Mouse (Mus musculus): ENCODE results near the gene Tbc1d10b.

Tbc1d10b gene

DNA sequence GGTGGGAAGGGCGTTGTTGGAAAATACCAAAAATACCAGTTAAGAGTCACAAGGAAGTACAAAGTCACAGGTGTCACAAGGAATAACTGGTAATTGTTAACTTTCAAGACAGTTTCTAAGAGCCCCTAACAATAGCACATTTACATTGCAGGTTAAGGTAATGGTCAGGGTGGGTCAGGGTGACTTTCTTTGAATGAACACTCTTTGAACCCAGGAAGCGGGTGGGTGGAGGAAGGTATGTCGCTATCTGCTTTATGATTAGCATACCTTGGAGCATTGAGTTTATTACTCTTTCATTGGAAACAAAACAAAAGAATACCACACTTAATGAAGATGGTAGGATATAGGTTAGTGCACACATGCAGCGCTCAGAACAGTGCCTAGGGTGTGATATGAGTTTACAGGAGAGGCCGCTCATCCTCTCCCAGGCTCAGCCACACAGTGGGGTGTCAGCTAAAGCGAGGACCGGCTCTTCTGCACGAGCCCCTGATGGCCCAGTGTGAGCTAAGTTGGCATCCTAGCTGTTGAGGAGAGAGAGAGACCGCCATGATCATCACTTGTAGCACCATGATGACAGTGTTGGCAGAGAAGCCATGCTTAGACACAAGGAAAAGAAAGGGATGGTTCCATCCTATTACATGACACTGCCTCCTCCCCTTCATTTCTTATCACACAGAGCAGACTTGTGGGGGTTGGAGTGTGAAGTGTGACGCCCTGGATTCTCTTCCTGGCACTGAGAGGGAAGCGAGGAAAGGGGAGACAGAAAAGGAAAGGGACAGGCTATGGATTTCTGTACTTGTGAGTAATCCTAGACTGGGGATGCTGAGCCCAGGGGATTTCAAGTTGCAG lies 17.1 kb upstream of the Tbc1d10b start:
- no peak for DNase-seq (ENCODE audit: low spot score in 2 of 2)

DNA sequence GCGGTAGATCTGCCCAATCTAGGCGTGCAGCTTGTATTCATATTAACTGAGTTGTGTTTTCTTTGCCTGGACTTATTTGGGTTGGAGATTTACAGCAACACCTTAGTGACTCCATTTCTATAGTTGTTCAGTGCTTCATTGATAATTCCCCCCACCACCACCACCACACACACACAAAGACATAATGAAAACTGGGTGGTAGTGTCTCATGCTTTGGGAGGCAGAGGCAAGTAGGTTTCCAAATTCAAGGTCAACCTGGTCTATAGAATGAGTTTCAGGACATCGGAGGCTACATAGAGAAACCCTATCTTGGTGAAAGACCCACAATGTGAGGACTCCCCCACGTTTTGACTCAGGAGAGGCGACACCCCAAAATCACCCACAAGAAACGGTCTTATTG lies 16.3 kb upstream of the Tbc1d10b start:
- no peak for DNase-seq (ENCODE audit: low spot score in 2 of 2)

DNA sequence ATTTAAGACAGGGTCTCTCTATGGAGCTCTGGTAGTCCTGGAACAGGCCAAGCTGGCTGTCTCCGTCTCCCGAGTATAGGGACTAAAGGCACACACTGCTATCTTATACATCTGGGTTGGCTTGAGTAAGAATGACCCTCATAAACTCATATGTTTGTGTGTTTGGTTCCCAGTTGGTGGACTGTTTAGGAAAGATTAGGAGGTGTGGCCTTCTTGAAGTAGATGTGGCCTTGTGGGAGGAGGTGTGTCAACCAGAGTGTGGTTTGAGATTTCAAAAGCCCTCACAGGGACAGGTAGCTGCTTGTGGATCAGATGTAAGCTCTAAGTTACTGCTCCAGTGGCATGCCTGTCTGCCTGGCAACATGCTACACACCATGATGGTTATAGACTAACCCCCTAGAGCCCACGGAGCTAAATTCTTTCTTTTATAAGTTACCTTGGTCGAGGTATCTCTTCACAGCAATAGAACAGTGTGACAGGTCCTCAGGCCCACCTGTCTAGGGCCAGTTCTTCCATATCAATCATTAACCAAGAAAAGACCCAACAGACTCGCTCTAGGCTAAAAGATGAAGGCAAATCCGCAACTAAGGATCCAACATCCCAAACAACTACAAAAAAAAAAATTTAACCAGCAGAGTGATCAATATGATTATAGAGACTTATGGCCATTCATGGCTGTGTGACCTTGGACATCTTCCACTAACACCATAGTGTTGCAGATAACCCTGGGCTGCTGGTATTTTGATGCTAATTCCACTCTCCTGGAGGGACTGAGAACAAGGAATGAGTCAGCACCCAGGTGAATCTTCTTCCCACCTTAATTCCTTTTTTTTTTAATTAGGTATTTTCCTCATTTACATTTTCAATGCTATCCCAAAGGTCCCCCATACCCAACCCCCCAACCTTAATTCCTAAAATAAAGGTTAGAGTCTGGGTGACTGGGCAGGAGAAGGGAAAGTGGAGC lies 15.5 kb upstream of the Tbc1d10b start:
- no peak for DNase-seq (ENCODE audit: low spot score in 2 of 2)

DNA sequence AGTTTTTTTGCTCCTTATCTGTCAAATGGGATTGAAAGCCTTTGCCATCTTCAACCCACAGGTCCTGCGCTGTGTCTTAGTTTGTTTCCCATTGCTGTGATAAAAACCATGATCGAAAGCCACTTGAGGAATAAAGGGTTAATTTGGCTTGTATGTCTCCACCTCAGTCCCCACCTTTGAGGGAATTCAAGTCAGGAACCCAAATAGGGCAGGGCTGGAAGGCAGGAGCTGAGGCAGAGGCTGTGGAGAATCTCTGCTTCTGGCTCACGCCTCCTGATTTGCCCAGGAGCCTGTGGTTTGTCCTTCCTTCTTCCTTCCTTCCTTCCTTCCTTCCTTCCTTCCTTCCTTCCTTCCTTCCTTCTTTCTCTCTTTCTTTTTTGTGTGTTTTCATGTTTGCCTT lies 14.8 kb upstream of the Tbc1d10b start:
- DNase-seq (ENCODE audit: low spot score in 2 of 2), result no peak

DNA sequence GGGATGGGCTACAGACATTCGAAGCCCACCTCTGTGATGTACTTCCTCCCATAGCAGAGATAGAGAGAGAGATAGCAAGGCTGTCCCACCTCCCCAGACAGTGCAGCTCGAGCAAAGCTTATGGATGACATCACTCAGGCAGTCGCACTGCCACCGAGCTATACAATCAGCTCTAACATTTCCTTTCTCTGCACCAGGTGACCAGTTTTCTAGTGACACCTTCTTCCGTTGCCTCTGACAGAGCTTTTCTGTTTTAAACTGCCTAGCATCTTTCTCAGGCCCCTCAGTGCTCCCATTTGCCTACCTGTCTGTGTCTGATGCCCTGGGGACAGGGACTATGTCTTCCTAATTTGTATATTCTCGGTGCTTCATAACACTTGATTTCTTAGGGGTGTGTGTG lies 12.2 kb upstream of the Tbc1d10b start:
- DNase-seq (ENCODE audit: low spot score in 2 of 2), result no peak

DNA sequence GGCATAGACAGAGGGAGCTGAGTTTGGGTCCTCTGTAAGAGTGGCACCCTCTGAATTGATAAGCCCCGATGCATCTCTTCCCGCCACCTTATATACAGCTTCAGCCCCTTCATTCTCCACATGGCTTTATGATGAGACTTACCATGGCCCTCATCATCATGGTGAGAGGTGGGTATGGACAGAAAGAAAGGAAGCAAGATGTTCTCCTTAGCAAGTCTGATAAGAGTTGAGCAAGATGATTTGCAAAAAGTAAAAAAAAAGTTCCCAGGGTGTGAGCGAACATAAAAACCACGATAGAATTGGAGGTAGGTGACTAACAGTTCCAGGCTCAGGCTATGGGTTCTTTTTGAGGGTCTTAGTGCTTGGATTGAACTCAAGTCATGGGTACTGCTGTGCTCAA lies 10.4 kb upstream of the Tbc1d10b start:
- DNase-seq (ENCODE audit: low spot score in 2 of 2), result no peak

DNA sequence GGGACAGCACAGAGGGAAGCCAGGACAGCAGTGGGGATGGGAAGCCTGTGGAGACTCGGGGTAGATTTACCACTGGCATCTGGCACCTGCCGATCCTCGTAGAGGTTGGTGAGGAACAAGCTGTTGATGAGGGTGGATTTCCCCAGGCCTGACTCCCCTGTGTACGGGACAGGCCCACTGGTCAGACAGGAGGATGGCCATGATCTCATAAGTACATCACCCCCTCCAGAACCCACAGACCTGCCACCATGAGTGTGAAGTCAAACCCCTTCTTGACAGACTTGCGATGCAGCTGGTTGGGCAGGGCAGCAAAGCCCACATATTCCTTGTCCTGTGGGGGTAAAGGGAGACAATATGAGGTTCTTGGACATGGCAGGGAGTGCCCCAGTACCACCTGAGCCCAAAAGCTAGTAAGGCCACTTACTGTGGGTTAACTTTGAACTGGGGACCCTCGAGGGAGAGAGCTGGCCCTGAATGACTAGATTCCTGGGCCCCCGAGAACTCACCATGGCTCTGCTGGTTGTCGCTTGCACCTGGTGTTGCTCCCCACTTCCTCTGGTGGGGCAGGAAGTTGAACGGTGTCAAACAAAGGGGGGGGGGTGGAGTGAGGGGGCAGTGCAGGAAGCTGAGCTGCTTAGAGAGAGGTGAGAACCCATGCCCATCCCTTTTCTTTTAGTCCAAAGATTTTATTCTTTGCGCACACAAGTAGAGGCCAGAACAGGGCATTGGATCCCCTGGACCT lies 9.8 kb upstream of the Tbc1d10b start:
- no peak for DNase-seq (ENCODE audit: low spot score in 2 of 2)

DNA sequence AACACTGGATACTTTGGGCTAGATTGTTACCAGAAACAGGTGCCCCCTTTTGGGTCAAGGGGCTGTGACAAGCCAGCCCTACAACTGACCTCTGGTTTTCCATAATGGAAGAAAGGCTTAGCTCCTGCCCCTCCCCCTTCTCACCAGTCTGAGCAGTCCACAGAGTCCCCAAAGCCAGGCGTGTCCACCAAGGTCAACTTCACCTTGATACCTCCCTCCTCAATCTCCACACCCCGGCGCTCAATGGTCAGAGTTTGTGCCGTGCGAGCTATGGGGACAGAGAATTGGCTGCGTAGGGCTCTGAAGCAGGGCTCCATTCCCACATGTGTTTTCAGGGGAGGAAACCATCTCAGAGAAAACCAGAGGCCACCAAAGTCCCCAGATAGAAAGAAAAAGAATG lies 9.2 kb upstream of the Tbc1d10b start:
- no peak for DNase-seq (ENCODE audit: low spot score in 2 of 2)

DNA sequence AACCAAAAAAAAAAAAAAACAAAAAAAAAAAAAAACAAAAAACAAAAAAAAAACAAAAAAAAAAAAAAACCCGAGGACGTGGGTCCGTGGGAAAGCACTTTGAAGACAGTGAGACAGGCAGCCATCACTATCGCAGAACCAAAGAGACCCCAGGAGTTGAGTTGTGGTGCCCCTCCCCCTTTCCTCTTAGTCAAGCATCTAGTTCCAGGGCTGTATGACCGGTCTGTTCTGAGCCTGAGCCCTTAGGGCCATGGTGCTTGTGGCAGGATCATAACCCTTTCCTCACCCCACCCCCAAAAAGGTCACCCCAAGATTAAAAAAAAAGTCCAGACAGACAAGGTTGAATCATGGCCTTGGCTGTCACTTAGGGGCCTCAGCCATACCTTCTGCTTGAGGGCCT lies 8.0 kb upstream of the Tbc1d10b start:
- no peak for DNase-seq (ENCODE audit: low spot score in 2 of 2)

DNA sequence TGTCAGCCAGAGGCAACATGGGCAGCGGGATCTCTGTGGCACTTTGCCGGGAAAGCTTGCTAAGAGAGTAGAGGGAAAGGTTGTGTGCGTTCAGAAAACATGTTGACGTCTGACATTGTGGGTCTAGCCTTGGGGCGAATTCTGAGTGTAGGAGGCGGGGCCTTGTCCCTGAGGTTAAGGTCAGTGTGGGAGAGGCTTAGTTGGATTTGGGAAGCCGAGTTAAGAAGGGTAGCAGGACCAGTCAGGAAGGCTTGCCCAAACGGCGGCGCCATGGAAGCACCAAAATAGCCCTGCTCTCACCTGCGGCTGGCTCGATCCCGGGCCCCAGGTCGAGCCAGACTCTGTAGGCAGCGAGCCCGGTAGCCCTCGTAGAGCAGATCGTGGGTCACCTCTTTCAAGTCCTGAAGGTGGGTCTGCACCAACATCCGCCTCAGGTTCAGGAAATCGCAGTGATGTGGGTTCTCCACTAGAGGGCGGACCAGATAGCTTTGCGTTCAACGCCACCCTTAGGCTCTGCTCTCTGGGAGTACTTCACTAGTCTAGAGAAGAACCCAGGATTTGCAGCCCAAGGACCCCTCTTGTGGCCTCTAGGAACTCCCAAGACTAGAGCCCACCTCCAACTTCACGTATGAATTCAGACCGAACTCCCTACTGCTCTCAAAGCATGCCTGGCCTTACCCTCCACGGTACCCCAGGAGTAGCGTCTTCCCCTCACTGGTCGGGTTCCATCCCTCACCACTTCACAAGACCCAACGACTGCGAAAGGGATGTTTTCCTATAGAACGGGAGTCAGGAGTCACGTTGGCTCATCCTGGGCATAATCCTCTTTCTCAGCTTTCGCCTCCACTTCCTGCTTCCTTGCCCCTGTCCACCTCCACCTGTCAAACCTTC lies 7.0 kb upstream of the Tbc1d10b start:
- peak in 1 of 2 experiments; percentile 45 for DNase-seq (ENCODE audit: low spot score in 2 of 2)

DNA sequence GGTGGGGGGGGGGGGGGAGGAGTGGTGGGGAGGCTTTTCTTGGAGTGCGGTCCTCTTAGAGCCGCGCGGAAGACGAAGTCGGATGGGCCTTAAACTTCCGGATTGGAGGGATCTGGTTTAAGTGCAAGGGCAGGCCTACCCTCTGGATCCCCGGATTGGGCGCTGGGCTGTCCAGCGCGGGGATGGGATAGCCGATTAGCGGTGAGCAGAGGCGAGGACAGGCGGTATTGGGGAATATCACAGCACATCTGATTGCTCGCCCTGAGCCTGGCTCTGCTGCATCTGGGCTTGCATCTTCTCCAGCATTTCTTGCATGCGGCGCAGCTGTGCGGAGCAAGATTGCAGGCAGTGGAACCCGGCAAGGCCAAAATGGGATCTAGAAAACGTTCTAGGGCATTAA lies 6.3 kb upstream of the Tbc1d10b start:
- DNase-seq (ENCODE audit: low spot score in 2 of 2), result no peak

DNA sequence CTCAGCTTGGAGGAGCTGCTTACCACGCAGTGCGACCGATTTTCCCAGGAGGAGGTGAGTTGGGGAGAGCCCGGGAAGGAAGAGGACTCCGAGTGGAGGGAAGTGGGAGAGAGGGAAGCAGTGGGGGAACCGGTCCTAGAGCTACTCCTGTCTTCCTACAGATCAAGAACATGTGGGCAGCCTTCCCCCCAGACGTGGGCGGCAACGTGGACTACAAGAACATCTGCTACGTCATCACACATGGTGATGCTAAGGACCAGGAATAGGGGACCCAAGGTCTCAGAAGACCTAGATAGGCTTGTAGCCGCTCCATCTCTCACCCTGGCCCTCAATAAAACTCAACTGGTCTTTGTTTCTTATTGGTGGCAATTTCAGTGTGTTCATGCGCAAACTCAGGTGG lies 5.7 kb upstream of the Tbc1d10b start:
- DNase-seq (ENCODE audit: low spot score in 2 of 2), result no peak

DNA sequence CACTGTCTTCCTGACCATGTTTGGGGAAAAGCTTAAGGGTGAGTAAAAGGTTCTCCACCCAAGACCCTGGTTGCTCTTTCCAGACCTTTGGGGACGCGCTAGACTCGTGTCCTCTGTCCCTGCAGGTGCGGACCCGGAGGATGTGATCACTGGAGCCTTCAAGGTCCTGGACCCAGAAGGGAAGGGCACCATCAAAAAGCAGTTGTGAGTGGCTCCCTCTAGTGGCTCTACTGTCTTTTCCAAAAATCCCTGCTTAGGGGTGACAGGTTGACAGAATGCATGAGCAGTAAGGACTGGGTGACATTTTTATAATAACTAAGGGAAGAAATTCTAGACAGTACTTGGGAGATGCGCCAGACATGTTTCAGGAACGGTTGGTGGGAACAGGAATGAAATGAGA lies 5.2 kb upstream of the Tbc1d10b start:
- DNase-seq (ENCODE audit: low spot score in 2 of 2), result no peak

DNA sequence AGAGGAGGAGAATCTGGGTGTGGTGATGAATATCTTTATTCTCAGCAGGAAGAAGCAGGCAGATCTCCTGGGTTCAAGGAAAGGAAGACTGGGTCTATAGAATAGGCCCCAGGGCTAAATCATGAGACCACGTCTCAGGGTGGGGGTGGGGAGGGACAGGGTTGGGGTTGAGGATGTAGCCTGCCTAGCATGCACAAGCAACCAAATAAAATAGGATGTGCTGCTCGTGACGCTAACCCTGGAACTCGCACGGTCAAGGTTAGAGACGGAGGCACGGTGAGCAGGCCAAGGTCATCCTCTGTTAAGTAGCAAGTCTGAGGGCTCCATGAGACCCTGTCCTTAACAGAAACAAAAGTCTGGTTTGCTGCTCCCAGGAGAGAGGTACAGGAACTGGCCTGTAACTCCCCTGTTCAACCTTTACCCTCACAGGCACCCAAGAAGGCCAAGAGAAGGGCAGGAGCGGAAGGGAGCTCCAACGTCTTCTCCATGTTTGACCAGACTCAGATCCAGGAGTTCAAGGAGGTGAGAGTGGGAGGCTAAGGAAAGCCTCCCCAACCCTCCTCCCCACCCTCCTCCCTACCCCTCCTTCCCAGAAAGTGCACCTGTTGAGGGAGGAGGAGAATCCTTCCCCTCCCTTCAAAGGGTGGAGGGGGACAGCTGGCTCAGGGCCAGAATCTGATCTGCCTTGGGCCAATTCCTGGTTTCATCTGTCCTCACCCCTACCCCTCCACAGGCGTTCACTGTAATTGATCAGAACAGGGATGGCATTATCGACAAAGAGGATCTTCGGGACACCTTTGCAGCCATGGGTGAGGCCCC lies 4.4 kb upstream of the Tbc1d10b start:
- no peak for DNase-seq (ENCODE audit: low spot score in 2 of 2)

DNA sequence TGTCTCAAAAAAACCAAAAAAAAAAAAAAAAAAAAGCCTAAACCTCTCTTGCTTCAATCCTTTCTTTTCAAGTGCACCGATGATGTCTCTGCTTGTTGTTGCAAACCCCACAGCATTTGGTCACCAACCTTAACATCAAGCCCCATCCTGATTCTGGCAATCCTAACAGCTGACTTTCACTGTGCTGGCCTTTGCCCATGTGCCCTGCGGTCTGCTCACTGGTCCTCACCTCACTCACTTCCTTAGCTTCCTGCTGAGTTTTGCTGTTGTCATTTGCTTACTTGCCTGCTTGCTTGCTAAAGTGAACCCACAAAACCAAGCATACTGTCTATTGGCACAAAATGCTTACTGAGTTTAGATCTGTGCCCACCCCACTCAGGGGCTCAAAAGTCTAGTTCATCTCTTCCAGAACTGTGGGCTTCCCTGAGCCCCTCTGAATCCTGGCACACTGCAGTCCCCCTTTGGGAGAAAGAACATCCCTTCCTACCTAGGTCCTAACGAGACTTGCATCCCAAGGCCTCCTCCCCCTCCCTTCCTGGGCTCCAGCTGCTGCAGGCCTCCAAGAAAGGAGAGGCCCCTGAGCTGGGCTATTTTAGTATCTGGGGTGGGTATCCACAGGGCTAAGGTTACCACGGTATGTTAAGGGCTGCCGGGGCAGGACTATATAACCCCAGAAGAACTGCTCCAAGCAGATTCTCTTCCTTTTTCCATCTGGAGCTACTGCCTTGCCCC lies 2.9 kb upstream of the Tbc1d10b start:
- no peak for DNase-seq (ENCODE audit: low spot score in 2 of 2)

DNA sequence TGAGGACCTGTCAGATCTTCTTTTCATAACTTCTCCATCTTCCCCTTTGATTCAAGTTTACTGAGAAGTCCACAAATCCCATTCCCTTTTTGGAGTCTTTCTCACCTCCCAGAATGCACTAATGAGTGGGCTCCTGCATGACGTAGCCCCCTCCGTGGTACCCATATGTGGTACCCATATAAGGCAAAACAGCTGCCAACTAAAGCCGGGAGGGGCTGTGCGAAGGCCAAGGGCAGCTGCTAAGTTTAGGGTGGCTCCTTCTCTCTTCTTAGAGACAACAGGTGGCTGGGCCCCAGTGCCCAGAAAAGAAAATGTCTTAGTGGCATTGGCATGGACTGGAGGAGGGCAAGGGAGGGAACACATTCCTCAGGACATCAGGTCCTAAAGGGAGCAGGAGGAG lies 2.0 kb upstream of the Tbc1d10b start:
- no peak for DNase-seq (ENCODE audit: low spot score in 2 of 2)

DNA sequence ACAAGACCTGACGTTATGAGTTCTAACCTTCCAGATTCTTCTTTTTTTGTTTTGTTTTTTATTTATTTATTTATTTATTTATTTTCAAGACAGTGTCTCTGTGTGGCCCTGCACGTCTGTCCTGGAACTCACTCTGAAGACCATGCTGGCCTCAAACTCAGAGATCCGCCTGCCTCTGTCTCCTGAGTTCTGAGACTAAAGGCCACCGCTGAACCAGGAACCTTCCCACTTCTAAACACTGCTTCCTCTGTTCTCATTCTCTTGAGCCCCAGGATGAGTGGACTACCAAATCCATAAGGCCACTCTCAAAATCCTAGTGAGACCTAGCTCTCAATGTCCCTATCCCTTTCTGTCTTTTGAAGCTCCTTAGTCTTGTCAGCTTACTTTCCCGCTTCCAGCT lies 1.6 kb upstream of the Tbc1d10b start:
- DNase-seq (ENCODE audit: low spot score in 2 of 2), result no peak

DNA sequence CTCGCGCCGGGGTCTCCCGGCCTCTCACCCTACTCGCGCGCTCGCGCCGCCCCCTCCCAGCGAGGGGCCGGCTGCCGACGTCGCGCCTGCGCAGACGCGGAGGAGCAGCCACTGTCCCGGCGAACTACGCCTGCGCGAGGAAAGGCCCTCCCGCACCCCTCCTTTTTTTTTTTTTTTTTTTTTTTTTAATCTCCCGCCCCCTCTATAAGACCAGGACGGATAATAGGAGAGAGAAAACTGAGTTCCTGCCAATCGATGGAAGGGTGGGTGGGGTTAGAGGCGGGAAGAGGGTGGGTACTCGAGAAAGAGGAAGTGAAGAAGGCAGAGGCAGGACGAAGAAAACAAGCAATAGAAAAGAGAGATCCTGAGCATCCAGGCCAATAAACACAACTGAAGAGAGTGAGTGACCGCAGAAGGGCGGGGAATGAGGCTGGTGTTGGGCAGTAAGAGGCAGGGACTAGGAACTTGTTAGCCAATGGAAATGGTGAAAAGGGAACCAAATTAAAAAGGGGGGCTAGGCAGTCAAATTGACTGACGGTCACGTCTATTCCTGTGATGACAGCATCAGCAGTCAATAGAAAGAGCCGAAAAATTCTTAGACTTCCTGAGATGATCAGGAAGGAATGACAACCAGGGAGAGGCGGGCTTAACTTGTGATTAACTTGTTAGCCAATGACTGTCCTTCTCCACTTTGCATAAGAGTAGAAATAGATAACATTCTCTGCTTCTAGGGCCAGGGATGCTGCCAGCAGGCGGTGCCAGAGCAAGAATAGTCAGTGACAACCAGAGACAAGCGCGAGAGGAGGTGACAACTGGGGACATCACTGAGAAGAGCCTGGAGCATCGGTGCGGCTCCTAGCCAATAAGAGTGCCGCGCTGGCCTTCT lies 528 bp upstream of the Tbc1d10b start, which contains the start of gene Mylpf:
TSS of gene Mylpf (plus strand) at position 338 of the 886 bp plus-strand sequence.
- DNase-seq (ENCODE audit: low spot score in 2 of 2), result peak; percentile 62 to 89
